In genomic region chr6:60931364-60931763, GRCm38 (mm10) we compare ENCODE assay signal across 8 mouse cellular contexts. TPM values are rescaled to one million over a fixed set of nuclear protein-coding genes. Genes with fewer than 3 reads are reported as not detected.
A peak's percentile ranks its signal among the peaks of the same experiment; 100 is the strongest.
DNase-seq lines count a peak whose midpoint lies in the region; ATAC-seq and TF ChIP-seq lines count a peak whose summit lies in the region.
"Had no signal": no experiment of that assay in that cellular context is flagged by ENCODE, and none has a peak within 500 bp of the region (broad histone marks: within the 10 kb centered on the region; RNA-seq: fewer than 3 reads in every experiment).

No protein-coding gene starts in this region.

- no peaks in the 10 kb centered on the region for H3K36me3 ChIP-seq in midbrain, embryonic 14.5 days (ENCODE audit: control insufficient read depth, insufficient read depth, low read length)
- H3K36me3 ChIP-seq: neural tube, embryonic 12.5 days had no signal

- no peak overlapping the region for H3K4me3 ChIP-seq in midbrain, embryonic 14.5 days (replicated peaks; ENCODE audit: low read depth, low read length)
- H3K4me3 ChIP-seq: neural tube, embryonic 12.5 days had no signal

- H3K4me1 ChIP-seq in midbrain, embryonic 14.5 days (ENCODE audit: control insufficient read depth, insufficient read depth, low read length), result no peaks in the 10 kb centered on the region
- H3K4me1 ChIP-seq: neural tube, embryonic 12.5 days had no signal

- peak; percentile 9 for DNase-seq in kidney, postnatal 14 days
- DNase-seq in kidney, adult 11 months, result no peak
- peak; percentile 56 for DNase-seq in brain, embryonic 14.5 days (ENCODE audit: low read depth)
- peak; percentile 17 for DNase-seq in embryo, embryonic 11.5 days (ENCODE audit: low read depth, low spot score)
- peak; percentile 28 to 49 for DNase-seq in layer of hippocampus, postnatal 10 days (ENCODE audit: low spot score in 2 of 2)
- DNase-seq in midbrain, embryonic 14.5 days, result peak; percentile 69
- DNase-seq in testis, postnatal 10 days (ENCODE audit: low spot score), result no peak

- ATAC-seq in midbrain, embryonic 14.5 days (ENCODE audit: low FRiP score, low TSS enrichment), result 0 out of 2 replicates have a peak, but pooled peaks have one; percentile 62

- no peak overlapping the region for H3K27ac ChIP-seq in midbrain, embryonic 14.5 days (replicated peaks; ENCODE audit: low read depth, low read length)
- H3K27ac ChIP-seq: neural tube, embryonic 12.5 days had no signal

- no peaks in the 10 kb centered on the region for H3K27me3 ChIP-seq in midbrain, embryonic 14.5 days (ENCODE audit: control insufficient read depth, insufficient read depth, low read length)
- H3K27me3 ChIP-seq: neural tube, embryonic 12.5 days had no signal

- no peak overlapping the region for H3K4me2 ChIP-seq in midbrain, embryonic 14.5 days (ENCODE audit: low read length)
- H3K4me2 ChIP-seq: neural tube, embryonic 12.5 days had no signal

- TF ChIP-seq CTCF in brain, embryonic 14.5 days (IDR thresholded peaks at IDR 0.05; ENCODE audit: borderline replicate concordance, extremely low read depth, insufficient read depth, insufficient read length), result peak; percentile 50; the same call in 1 of the 2 replicates

- H3K9ac ChIP-seq in midbrain, embryonic 14.5 days (replicated peaks; ENCODE audit: low read length), result no peak overlapping the region
- H3K9ac ChIP-seq: neural tube, embryonic 12.5 days had no signal

- TF ChIP-seq POLR2A in brain, embryonic 14.5 days (IDR thresholded peaks at IDR 0.05; ENCODE audit: borderline replicate concordance, extremely low read depth, insufficient read depth, insufficient read length, poor library complexity, severe bottlenecking), result no peak

- no peaks in the 10 kb centered on the region for H3K9me3 ChIP-seq in midbrain, embryonic 14.5 days (ENCODE audit: control insufficient read depth, low read length)
- H3K9me3 ChIP-seq: neural tube, embryonic 12.5 days had no signal

RNA-seq across cellular contexts. Expression of gene Mmrn1, which starts 6.6 kb away (rescaled TPM):
- 1.8 and 3.6 TPM in 2 replicates for polyA plus RNA-seq in brain, embryonic 14.5 days (2012; rRNA removed)
- total RNA-seq in layer of hippocampus, postnatal 10 days (2021), result 1 to 10 TPM; 1.1 to 1.3 TPM
- 0.72 and 3.5 TPM in 2 replicates for polyA plus RNA-seq in midbrain, embryonic 14.5 days (2014; fragmentation: Nextera tagmentation; extraction: Ambion mirVana)

Comparison
In these comparisons a context has a peak if more than half of its experiments do, and no peak if none do; other contexts are left out.
1. DNase-seq: peak in kidney, postnatal 14 days (single experiment), brain, embryonic 14.5 days (single experiment), embryo, embryonic 11.5 days (single experiment), layer of hippocampus, postnatal 10 days (2 of 2) and midbrain, embryonic 14.5 days (single experiment); none in kidney, adult 11 months (single experiment) and testis, postnatal 10 days (single experiment).